Mouse (Mus musculus) retina, postnatal 1 day (tissue): ENCODE results near the gene Pqbp1.
"Not testable (repeated sequence)": the region's sequence is repeated elsewhere in the genome, so short reads cannot be mapped to it uniquely, and the experiment has no call there.

Source experiments
- DNase-seq: peaks from one replicate; pipeline ENCODE4 v3.0.0-alpha.2; 2012

Pqbp1 gene

GRCm38 (mm10) chrX:7898880-7899874 lies at the start of gene Pqbp1, which contains the start of gene Timm17b:
Gene Pqbp1 (minus strand): TSS chrX:7899269.
Gene Timm17b (plus strand): TSS chrX:7899357.
- peak; percentile 96 for DNase-seq

- DNase-seq: peak; percentile 98
Observed at GRCm38 (mm10) chrX:7947900-7948492, 48.9 kb upstream of the Pqbp1 start.

DNA sequence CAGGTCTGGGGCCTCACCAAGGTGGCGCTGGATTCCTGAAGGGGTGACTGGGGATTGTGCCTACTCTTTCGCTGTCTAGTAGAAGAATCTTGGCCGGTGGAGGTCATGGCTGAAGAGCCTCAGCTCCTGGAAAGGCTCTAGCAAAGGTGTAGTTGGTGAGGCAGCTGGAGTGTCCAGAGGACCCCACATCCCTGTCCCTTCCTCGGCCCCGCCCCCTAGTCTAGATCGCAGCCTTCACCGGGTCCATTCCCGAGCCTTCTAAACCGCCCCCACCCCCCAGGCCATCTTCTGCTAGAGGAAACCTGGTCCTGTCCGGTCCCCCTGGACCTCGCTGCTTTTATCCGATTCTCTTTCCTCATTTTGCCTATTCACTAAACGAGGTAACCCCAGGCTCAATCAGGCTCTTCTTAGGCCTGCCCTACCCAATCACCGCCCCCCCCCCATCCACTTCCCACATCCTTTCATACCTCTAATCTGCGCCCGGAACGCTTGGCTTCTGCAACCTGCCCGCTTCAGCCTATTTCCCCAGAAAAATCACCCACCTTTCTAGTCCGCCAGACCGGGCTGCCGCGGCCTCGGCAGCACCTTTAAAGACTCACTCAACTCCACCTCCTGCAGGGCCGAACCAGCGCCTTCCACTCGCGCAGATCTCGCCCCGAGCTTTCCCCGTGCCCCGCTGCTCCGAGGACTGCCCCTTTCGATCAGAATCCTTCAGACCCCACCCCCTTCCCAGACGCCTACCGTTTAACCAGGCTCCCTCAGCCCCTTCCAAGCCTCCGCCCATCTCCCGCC lies 48.2 kb upstream of the Pqbp1 start, which contains the start of gene Hdac6:
Hdac6 (minus strand) TSS at position 782 of the 792 bp plus-strand sequence.
- no peak for DNase-seq

DNA sequence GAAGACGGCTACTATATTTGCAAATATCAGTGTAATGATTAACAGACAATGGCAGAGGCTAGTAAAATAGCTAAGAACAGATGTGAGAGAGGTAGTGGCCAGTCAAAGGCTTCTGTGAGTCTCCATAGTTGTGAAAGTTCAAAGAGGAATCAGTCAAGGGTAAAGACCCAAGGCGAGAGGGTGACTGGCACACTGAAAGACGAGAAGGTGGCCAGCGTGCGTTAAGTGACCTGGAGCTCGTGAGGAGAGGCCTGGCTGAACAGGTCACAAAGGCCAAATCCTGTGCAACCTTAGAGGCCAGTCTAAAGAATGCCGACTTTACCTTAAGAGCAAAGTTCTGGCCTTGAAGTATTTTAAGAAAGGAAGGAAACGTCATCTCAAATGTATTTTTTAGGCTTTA lies 46.5 kb upstream of the Pqbp1 start:
- no peak for DNase-seq

GRCm38 (mm10) chrX:7937667-7938066 lies 38.6 kb upstream of the Pqbp1 start:
- no peak for DNase-seq

DNA sequence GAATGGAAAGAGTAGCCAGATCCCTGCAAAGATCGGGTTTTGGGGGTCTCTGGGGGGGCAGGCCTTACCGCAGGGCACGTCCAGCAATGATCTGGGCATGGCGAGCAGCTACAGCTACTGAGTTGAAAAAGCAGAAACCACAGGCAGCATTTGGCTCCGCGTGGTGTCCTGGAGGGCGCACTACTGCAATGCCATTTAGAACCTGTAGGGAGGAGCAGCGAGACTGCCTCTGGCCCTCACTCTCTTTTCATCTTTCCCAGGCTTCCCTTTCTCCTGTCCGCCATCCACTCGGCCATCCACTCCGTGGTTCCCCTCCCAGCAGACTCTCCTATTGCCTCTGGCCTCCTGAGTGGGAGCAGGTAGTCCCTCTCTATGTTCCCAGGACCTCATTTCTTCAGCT lies 37.8 kb upstream of the Pqbp1 start:
- no peak for DNase-seq

GRCm38 (mm10) chrX:7928270-7928790 lies 29.3 kb upstream of the Pqbp1 start, which contains the start of gene Eras:
Gene Eras (minus strand): TSS chrX:7928607.
- no peak for DNase-seq

DNA sequence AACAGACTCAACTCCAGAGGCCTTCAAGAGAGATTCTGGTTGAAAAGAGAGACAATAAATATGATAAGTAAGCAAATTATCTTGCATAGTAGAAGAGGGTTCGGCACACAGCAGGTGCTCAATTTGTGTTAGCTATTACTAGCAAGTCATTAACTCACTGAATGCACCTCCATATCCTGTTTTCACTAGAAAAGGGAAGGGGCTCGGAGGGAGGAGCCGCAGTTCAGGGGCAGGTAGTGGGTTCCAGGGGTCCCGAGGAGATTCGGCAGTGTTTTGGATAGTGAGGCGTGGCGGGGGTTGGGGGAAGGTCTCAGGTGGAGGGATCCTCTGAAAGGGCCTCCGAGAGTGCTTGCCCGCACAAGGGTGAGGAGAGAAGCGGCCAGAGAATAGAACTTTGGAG lies 28.0 kb upstream of the Pqbp1 start:
- no peak for DNase-seq

DNA sequence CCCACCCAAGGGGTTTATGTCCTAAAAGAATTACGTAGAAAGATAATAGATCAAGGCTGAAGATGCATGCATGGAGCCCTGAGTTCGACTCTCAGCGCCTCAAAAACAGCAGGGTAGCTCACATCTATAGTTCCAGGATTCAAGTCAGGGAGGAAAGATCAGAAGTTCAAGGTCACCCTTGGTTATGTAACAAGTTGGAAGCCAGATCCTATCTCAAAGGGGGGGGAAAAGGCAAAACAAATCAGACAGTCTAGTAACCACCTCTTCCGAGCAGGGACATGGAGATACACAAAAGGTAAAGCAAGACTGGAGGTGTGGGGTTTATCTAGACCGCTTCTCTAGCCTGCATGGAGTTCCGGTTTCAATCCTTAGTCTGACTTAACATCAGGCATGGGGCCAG lies 27.2 kb upstream of the Pqbp1 start:
- DNase-seq: no peak

GRCm38 (mm10) chrX:7922032-7922431 lies 23.0 kb upstream of the Pqbp1 start:
- peak; percentile 56 for DNase-seq

DNA sequence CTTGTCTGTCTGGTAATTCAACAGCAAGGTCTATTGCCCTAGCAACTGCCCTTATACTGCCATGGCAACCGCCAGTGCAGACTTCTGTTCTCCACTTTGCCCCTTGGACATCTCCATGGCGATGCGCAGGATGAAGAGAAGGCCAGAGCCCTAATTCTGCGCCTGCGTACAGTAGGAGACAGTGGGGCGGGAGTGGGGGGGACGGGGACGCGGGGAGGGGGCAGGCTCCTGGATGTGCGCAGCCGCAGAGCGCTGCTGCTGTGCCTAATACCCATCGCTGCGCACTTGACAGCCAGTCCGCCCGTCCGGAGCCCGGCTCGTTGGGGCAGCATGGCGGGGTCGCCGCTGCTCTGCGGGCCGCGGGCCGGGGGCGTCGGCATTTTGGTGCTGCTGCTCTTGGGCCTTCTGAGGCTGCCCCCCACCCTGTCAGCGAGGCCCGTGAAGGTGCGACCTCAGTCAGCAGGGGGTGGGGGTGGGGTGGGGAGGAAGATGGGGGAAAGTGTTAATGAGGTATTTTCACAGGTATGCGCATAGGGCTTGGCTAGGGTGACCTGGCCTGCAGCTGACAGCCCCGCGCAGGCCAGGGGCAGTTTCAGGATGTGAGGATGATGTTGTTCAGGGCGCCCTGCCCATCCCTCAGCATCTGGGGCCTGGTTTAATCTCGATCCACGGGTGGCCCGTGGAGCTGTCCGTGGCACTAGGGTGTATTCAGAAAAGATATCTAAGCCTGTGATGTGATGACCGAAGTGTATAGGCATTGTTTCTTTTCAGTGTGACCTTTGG lies 20.7 kb upstream of the Pqbp1 start, which contains the start of gene Pcsk1n:
Pcsk1n (plus strand) TSS at position 222 of the 783 bp plus-strand sequence.
- peak; percentile 88 for DNase-seq

DNA sequence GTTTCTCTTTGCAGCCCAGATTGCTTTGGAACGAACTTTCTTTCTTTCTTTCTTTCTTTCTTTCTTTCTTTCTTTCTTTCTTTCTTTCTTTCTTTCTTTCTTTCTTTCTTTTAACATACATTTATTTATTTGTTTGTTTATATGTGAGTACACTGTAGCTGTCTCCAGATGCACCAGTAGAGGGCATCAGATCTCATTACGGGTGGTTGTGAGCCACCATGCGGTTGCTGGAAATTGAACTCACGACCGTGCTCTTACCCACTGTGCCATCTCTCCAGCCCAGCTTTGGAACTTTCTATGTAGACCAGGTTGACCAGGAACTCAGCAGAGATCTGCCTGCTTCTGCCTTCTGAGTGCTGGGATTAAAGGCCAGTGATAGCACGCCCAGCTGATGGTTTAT lies 18.9 kb upstream of the Pqbp1 start:
- not testable (repeated sequence) for DNase-seq

GRCm38 (mm10) chrX:7915669-7916068 lies 16.6 kb upstream of the Pqbp1 start:
- DNase-seq: peak; percentile 25

DNA sequence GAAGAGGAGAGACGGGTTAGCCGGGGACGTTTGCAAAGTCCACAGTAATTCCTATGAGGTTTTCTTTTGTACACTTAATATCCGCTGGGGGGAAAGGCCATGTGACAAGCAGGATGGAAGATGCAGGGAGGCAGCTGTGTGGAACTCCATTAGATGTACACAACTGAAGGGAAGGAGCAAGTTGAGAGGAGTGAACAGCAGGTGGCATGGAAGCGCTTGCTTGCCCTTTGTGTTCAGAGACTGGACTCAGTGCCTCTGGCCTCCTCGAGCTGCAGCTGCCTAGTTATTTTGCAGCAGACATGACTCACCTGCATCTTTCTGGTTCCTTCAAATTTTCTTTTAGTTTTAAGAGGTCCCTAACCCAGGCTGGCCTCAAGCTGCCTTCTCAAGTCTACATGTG lies 11.4 kb upstream of the Pqbp1 start:
- DNase-seq: peak; percentile 17

GRCm38 (mm10) chrX:7909242-7909641 lies 10.2 kb upstream of the Pqbp1 start, which contains the start of gene Gm10490:
Gene Gm10490 (plus strand): TSS chrX:7909542.
- DNase-seq: not testable (repeated sequence)

DNA sequence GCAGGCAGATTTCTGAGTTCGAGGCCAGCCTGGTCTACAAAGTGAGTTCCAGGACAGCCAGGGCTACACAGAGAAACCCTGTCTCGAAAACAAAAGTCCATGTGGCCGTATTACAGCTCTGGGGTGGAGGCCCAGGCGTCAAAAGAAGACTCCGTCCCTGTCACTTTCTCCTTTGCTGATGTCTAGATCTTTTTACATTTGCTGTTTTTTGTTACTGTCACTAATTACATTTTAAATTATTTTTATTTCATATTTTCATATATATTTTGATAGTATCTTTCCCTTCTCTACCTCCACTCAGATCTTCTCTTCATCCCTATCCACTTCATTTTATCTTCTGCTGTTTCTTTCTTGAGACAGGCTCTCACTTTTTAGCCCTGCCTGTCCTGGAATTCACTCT lies 8.7 kb upstream of the Pqbp1 start, which contains the start of gene Gm10491:
Gm10491 (minus strand) TSS at position 101 of the 400 bp plus-strand sequence.
- DNase-seq: no peak

GRCm38 (mm10) chrX:7904441-7904840 lies 5.4 kb upstream of the Pqbp1 start:
- DNase-seq: no peak

DNA sequence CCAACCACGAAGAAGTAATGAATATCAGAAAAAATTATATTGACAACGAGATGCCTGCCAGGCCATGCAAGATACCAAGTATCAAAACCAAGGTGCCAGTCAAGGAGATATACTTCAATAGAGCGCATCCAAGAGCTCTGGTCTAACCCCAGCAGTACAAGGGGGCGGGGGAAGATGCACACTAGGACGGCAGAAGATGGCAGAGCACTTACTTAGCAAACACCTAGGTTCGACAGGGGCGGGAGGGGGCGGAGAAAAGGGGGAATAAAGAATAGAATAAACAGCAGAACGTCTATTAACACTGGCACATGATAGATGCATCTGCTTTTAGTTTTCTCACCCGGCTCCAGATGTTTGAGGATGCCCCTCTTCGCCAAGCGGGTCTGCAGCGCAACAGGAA lies 858 bp downstream of the Pqbp1 start:
- DNase-seq: no peak

DNA sequence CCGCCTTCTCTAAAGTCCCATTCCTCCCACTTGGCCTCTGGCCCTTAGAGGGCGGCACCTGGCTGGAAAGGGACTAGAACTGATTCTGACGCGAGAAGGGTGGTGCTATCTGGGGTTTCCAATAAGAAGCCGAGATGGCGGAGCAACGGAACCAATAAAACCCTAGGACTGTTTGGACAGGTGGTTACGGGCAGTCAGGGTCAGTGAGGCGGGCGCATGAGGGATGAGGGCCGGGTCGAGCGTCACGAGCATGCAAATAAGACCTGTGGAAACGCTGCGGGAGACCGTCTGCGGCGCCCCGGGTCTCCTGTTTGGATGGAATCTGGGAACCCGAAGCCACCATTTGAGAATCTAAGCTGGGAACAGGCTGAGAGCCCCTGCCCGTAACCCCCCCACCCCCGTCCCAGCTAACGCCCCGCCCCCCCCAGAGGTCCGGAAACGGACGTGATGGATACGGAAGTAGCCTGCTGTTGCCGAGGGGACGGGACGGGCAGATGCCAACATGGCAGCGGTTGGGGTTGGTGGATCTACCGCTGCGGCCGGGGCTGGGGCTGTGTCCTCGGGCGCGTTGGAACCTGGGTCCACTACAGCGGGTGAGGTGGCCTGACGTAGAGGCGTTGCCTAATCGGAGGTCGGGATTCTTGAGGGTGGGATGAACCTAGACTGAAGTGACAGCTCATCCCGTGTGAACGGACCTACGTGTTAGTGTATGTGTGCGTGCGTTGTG lies 15.1 kb downstream of the Pqbp1 start, which contains the start of gene Slc35a2:
Slc35a2 (plus strand) TSS at position 188 of the 727 bp plus-strand sequence.
- peak; percentile 92 for DNase-seq

DNA sequence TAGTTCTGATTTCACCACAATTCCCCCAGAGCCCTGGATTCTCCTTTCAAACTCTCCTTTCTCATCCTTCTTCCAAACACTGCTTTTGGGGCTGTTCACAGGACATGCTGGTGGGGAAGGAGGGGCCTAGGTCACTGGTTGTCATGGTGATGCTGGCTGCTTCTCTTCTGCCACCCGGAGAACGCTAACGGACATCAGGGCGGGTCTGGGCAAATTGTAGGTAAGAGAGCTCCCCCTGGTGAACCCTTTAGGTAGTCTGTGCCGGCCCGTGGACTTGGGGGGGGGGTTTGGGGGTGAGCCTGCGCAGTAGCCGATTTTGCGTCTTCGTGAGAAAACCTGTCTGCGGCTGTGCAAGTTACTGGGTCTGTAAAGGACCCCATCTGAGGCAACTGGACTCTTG lies 19.2 kb downstream of the Pqbp1 start:
- DNase-seq: peak; percentile 91

DNA sequence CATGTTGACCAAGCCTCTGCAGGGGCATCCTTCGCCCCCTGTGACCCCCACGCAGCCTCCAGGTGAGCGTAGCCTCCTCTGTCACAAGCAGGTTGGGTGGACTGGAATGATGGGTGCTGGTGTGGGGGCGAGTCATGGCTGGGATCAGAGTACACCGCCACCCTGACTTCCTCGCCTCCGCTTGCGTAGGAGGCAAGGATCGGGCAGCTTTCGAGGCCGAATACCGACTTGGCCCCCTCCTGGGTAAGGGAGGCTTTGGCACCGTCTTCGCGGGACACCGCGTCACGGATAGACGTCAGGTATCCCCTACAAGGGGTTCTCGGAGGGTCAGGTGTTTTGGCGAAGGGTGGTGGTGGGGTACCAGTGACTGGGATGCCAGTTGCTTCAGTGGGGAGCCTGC lies 20.6 kb downstream of the Pqbp1 start:
- DNase-seq: no peak
